ENCODE assay signal across 8 mouse cellular contexts in the genomic region with DNA sequence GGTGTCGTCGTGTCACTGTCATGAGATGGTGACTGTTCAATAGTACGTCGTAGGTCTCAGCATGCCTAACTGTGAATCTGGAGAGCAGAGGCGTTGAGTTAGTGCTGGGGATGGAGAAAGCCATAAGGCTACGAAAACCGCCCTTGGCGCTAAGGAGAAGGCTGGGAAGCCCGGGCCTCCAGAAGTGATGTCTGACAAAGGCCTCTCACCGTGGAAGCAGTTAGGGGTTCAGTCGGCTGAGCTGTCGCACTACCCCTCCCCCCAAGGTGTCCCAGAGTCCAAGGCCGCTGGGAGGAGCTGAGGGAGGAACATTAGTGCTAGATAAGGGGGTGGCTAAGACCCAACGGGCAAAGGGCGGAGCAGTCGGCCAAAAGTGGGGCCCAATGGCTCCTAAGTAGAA. TPM values are rescaled to one million over a fixed set of nuclear protein-coding genes. Genes with fewer than 3 reads are reported as not detected.
DNase-seq lines count a peak whose midpoint lies in the region; ATAC-seq and TF ChIP-seq lines count a peak whose summit lies in the region.

No protein-coding gene starts in this region.

- H3K4me1 ChIP-seq in forebrain, embryonic 12.5 days = peaks cover 18% of the 10 kb centered on the region
- H3K4me1 ChIP-seq in forebrain, embryonic 15.5 days = peaks cover 13% of the 10 kb centered on the region
- H3K4me1 ChIP-seq in E14TG2a.4 (replicated peaks; ENCODE audit: low read depth, low read length) = peaks cover 56% of the 10 kb centered on the region
- peaks cover 27% of the 10 kb centered on the region for H3K4me1 ChIP-seq in limb, embryonic 15.5 days

- WGBS in forebrain, embryonic 12.5 days = 5% methylated on average over 16 of the region's 16 CpGs
- WGBS in forebrain, embryonic 15.5 days = 4% methylated on average over 16 of the region's 16 CpGs
- 6% methylated on average over 16 of the region's 16 CpGs for WGBS in limb, embryonic 15.5 days

- H3K9me3 ChIP-seq in forebrain, embryonic 12.5 days = no peaks in the 10 kb centered on the region
- no peaks in the 10 kb centered on the region for H3K9me3 ChIP-seq in forebrain, embryonic 15.5 days
- no peaks in the 10 kb centered on the region for H3K9me3 ChIP-seq in E14TG2a.4 (ENCODE audit: low read length)
- H3K9me3 ChIP-seq in limb, embryonic 15.5 days = no peaks in the 10 kb centered on the region

- TF ChIP-seq CTCF in E14TG2a.4 (conservative IDR thresholded peaks at IDR 0.05; ENCODE audit: low read length) = no peak
- TF ChIP-seq CTCF in left cerebral cortex, adult 2 months (IDR thresholded peaks at IDR 0.05) = no peak

- H3K27me3 ChIP-seq in forebrain, embryonic 12.5 days = peaks cover 81% of the 10 kb centered on the region
- H3K27me3 ChIP-seq in forebrain, embryonic 15.5 days = peaks cover 68% of the 10 kb centered on the region
- H3K27me3 ChIP-seq in E14TG2a.4 (ENCODE audit: insufficient read depth, low read length) = peaks cover 55% of the 10 kb centered on the region
- H3K27me3 ChIP-seq in limb, embryonic 15.5 days = peaks cover 78% of the 10 kb centered on the region

- no peak for DNase-seq in urinary bladder, adult 18-20 months (ENCODE audit: low spot score in 2 of 2)
- DNase-seq in thymus, postnatal 0 days (ENCODE audit: low spot score) = no peak
- DNase-seq in left cerebral cortex, adult 2 months (ENCODE audit: extremely low spot score in 1 of 2, low spot score in 2 of 2) = no peak

- H3K36me3 ChIP-seq in forebrain, embryonic 12.5 days (replicated peaks) = no peaks in the 10 kb centered on the region
- no peaks in the 10 kb centered on the region for H3K36me3 ChIP-seq in forebrain, embryonic 15.5 days
- no peaks in the 10 kb centered on the region for H3K36me3 ChIP-seq in E14TG2a.4 (ENCODE audit: insufficient read depth, low read length)
- no peaks in the 10 kb centered on the region for H3K36me3 ChIP-seq in limb, embryonic 15.5 days

- H3K4me3 ChIP-seq in forebrain, embryonic 12.5 days (replicated peaks) = peak overlapping the region; percentile 29
- no peak overlapping the region for H3K4me3 ChIP-seq in forebrain, embryonic 15.5 days
- peak overlapping the region; percentile 76 for H3K4me3 ChIP-seq in E14TG2a.4 (replicated peaks; ENCODE audit: low read length)
- H3K4me3 ChIP-seq in limb, embryonic 15.5 days = peak overlapping the region; percentile 32
- H3K4me3 ChIP-seq in left cerebral cortex, adult 2 months = no peak overlapping the region

- intact Hi-C loops in left cerebral cortex, adult 2 months (cut with DNase I) = no loop called here

- no peak for ATAC-seq in forebrain, embryonic 12.5 days (ENCODE audit: low FRiP score)
- ATAC-seq in forebrain, embryonic 15.5 days (replicated peaks) = no peak
- peak; percentile 62 for ATAC-seq in erythroid progenitor cell, adult 5-6 weeks (replicated peaks; ENCODE audit: low FRiP score, poor library complexity, severe bottlenecking)
- ATAC-seq in limb, embryonic 15.5 days (ENCODE audit: insufficient number of reproducible peaks, low FRiP score, low TSS enrichment, low read depth) = no peak

- H3K27ac ChIP-seq in forebrain, embryonic 12.5 days = no peak overlapping the region
- H3K27ac ChIP-seq in forebrain, embryonic 15.5 days (replicated peaks) = no peak overlapping the region
- no peak overlapping the region for H3K27ac ChIP-seq in limb, embryonic 15.5 days
- no peak overlapping the region for H3K27ac ChIP-seq in left cerebral cortex, adult 2 months

- peak overlapping the region; percentile 44; the same call in 1 of the 2 replicates for H3K4me2 ChIP-seq in forebrain, embryonic 12.5 days
- H3K4me2 ChIP-seq in forebrain, embryonic 15.5 days (replicated peaks) = no peak overlapping the region
- peak overlapping the region; percentile 50 for H3K4me2 ChIP-seq in limb, embryonic 15.5 days

- no peak overlapping the region for H3K9ac ChIP-seq in forebrain, embryonic 12.5 days
- H3K9ac ChIP-seq in forebrain, embryonic 15.5 days (replicated peaks) = no peak overlapping the region
- no peak overlapping the region for H3K9ac ChIP-seq in limb, embryonic 15.5 days

RNA-seq across cellular contexts. Expression of a gene that starts 0.7 kb away (rescaled TPM):
- polyA plus RNA-seq in forebrain, embryonic 12.5 days (2016; fragmentation: Nextera tagmentation; extraction: Ambion mirVana) = not detected in 2 replicates
- polyA plus RNA-seq in forebrain, embryonic 15.5 days (2015; fragmentation: Nextera tagmentation; extraction: Ambion mirVana) = 0.10 and 0.14 TPM in 2 replicates
- 3.8 TPM in 1 of 2 replicates, not detected in the other for total RNA-seq in erythroid progenitor cell, adult 5-6 weeks (2015; ENCODE audit: low replicate concordance)
- total RNA-seq in erythroid progenitor cell, adult 5-6 weeks (2017; ENCODE audit: low replicate concordance) = not detected in 2 replicates
- 0.12 and 0.14 TPM in 2 replicates for polyA plus RNA-seq in limb, embryonic 15.5 days (2015; fragmentation: Nextera tagmentation; extraction: Ambion mirVana)
- 0.18 TPM in 1 of 2 replicates, not detected in the other for polyA plus RNA-seq in thymus, postnatal 0 days (2015; fragmentation: Nextera tagmentation; extraction: Ambion mirVana)
- total RNA-seq in left cerebral cortex, adult 2 months (2021) = under 1 TPM in 1 of 2 experiments, not detected in 1; 0.11 TPM

RNA-seq across cellular contexts. Expression of a gene that starts 10.2 kb away (rescaled TPM):
- 35.7 and 36.3 TPM in 2 replicates for polyA plus RNA-seq in forebrain, embryonic 12.5 days (2016; fragmentation: Nextera tagmentation; extraction: Ambion mirVana)
- polyA plus RNA-seq in forebrain, embryonic 15.5 days (2015; fragmentation: Nextera tagmentation; extraction: Ambion mirVana) = 37.4 and 41.6 TPM in 2 replicates
- 1.1 and 1.3 TPM in 2 replicates for total RNA-seq in erythroid progenitor cell, adult 5-6 weeks (2015; ENCODE audit: low replicate concordance)
- total RNA-seq in erythroid progenitor cell, adult 5-6 weeks (2017; ENCODE audit: low replicate concordance) = 2.9 and 5.1 TPM in 2 replicates
- polyA plus RNA-seq in limb, embryonic 15.5 days (2015; fragmentation: Nextera tagmentation; extraction: Ambion mirVana) = 37.5 and 40.3 TPM in 2 replicates
- 14.5 and 16.9 TPM in 2 replicates for polyA plus RNA-seq in thymus, postnatal 0 days (2015; fragmentation: Nextera tagmentation; extraction: Ambion mirVana)
- 10 to 100 TPM; 20.8 to 23.0 TPM for total RNA-seq in left cerebral cortex, adult 2 months (2021)

RNA-seq across cellular contexts. Expression of a gene that starts 38.4 kb away (rescaled TPM):
- polyA plus RNA-seq in forebrain, embryonic 12.5 days (2016; fragmentation: Nextera tagmentation; extraction: Ambion mirVana) = not detected in 2 replicates
- polyA plus RNA-seq in forebrain, embryonic 15.5 days (2015; fragmentation: Nextera tagmentation; extraction: Ambion mirVana) = not detected in 2 replicates
- total RNA-seq in erythroid progenitor cell, adult 5-6 weeks (2015; ENCODE audit: low replicate concordance) = not detected in 2 replicates
- total RNA-seq in erythroid progenitor cell, adult 5-6 weeks (2017; ENCODE audit: low replicate concordance) = not detected in 2 replicates
- polyA plus RNA-seq in limb, embryonic 15.5 days (2015; fragmentation: Nextera tagmentation; extraction: Ambion mirVana) = not detected in 2 replicates
- 10.9 and 12.2 TPM in 2 replicates for polyA plus RNA-seq in thymus, postnatal 0 days (2015; fragmentation: Nextera tagmentation; extraction: Ambion mirVana)
- total RNA-seq in left cerebral cortex, adult 2 months (2021) = not detected

RNA-seq across cellular contexts. Expression of a gene that starts 39.1 kb away (rescaled TPM):
- 136 and 139 TPM in 2 replicates for polyA plus RNA-seq in forebrain, embryonic 12.5 days (2016; fragmentation: Nextera tagmentation; extraction: Ambion mirVana)
- polyA plus RNA-seq in forebrain, embryonic 15.5 days (2015; fragmentation: Nextera tagmentation; extraction: Ambion mirVana) = 114 and 118 TPM in 2 replicates
- 60.8 and 82.5 TPM in 2 replicates for total RNA-seq in erythroid progenitor cell, adult 5-6 weeks (2015; ENCODE audit: low replicate concordance)
- total RNA-seq in erythroid progenitor cell, adult 5-6 weeks (2017; ENCODE audit: low replicate concordance) = 28.0 and 39.7 TPM in 2 replicates
- polyA plus RNA-seq in limb, embryonic 15.5 days (2015; fragmentation: Nextera tagmentation; extraction: Ambion mirVana) = 119 and 130 TPM in 2 replicates
- 140 and 164 TPM in 2 replicates for polyA plus RNA-seq in thymus, postnatal 0 days (2015; fragmentation: Nextera tagmentation; extraction: Ambion mirVana)
- 10 to 100 TPM; 55.2 to 58.9 TPM for total RNA-seq in left cerebral cortex, adult 2 months (2021)

RNA-seq across cellular contexts. Expression of a gene that starts 43.4 kb away (rescaled TPM):
- 26.6 and 28.3 TPM in 2 replicates for polyA plus RNA-seq in forebrain, embryonic 12.5 days (2016; fragmentation: Nextera tagmentation; extraction: Ambion mirVana)
- 21.5 and 23.7 TPM in 2 replicates for polyA plus RNA-seq in forebrain, embryonic 15.5 days (2015; fragmentation: Nextera tagmentation; extraction: Ambion mirVana)
- 4.0 and 14.3 TPM in 2 replicates for total RNA-seq in erythroid progenitor cell, adult 5-6 weeks (2015; ENCODE audit: low replicate concordance)
- 4.4 and 8.6 TPM in 2 replicates for total RNA-seq in erythroid progenitor cell, adult 5-6 weeks (2017; ENCODE audit: low replicate concordance)
- polyA plus RNA-seq in limb, embryonic 15.5 days (2015; fragmentation: Nextera tagmentation; extraction: Ambion mirVana) = 25.1 and 27.6 TPM in 2 replicates
- polyA plus RNA-seq in thymus, postnatal 0 days (2015; fragmentation: Nextera tagmentation; extraction: Ambion mirVana) = 16.1 and 16.2 TPM in 2 replicates
- total RNA-seq in left cerebral cortex, adult 2 months (2021) = 10 to 100 TPM; 62.9 to 69.8 TPM

Comparison
In these comparisons a context has a peak if more than half of its experiments do, and no peak if none do; other contexts are left out.
1. H3K4me3 ChIP-seq: peak in forebrain, embryonic 12.5 days (single experiment), E14TG2a.4 (single experiment) and limb, embryonic 15.5 days (single experiment); none in forebrain, embryonic 15.5 days (single experiment) and left cerebral cortex, adult 2 months (single experiment).
2. RNA of a gene that starts 38.4 kb away (polyA plus RNA-seq): 10.9 to 12.2 TPM in thymus, postnatal 0 days; not detected in limb, embryonic 15.5 days, not detected in forebrain, embryonic 12.5 days and not detected in forebrain, embryonic 15.5 days; every median in the first group is over 10 times any median in the second.